Mouse (Mus musculus) mesoderm, embryonic 11.5 days (tissue): ENCODE data around the gene Hps5.

ENCODE experiments used
- DNase-seq: peaks from one replicate; pipeline ENCODE4 v3.0.0-alpha.2; 2012; ENCODE audit warnings: low read depth, low spot score

Gene Hps5

DNA sequence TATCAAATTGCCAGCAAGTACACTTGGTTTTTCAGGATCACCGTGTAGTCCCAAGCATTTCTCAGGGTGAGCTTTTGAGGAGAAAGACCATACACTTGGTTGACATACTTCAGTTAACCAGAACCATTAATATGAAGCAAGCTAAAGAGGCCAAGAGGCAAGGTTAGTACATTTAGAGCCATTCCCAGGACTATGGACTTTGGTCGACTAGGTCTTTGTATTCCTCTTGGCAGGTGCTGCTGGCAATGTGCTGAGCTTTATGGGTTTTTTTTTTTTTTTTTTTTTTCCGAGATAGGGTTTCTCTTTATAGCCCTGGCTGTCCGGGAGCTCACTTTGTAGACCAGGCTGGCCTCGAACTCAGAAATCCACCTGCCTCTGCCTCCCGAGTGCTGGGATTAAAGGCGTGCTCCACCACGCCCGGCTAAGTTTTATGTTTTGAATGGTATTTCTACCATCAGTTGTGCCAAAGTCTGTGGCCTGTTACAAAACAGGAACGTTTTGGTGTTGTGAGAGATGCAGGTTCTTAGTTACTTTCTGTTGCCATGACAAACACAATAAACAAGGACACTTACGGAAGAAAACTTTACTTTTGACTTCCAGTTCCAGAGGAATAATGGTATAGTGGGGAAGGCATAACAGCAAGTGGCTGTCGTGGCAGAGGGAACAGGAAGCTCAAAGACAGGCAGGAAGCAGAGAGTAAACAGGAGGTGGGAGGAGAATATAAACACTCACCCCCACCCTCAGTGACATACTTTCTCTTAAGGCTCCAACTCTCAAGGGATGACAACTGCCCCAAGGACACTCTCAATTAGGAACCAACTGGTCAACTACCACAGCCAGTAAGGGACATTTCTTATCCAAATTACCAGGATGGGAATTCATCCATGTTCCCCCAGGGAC, 57.1 kb downstream of the Hps5 start:
- DNase-seq, result no peak

- no peak for DNase-seq
These were observed 60.9 kb downstream of the Hps5 start for GRCm38 (mm10) chr7:46734983-46735382.

- DNase-seq, result no peak
These were observed 63.4 kb downstream of the Hps5 start, which contains the start of gene Saa4 for GRCm38 (mm10) chr7:46732458-46732857. Saa4 (minus strand) TSS chr7:46732603.

DNA sequence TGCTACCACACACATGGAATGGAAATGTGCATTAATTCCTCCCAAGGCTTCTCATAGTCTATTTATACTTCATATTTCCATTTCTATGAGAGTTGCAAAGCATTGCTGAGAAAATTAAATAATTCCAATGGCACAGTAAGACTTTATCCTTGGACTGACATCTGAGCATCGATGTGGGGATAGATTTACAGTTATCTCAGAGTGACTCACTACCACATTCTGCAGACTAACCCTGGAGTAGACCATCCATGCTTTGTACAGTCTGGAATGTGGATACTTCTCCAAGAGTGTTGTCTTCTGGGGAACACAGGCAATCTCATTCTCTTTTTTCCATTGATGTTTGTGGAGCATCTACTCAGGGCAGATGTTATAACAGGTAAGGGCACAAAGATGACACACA, 68.3 kb downstream of the Hps5 start:
- DNase-seq, result no peak

DNA sequence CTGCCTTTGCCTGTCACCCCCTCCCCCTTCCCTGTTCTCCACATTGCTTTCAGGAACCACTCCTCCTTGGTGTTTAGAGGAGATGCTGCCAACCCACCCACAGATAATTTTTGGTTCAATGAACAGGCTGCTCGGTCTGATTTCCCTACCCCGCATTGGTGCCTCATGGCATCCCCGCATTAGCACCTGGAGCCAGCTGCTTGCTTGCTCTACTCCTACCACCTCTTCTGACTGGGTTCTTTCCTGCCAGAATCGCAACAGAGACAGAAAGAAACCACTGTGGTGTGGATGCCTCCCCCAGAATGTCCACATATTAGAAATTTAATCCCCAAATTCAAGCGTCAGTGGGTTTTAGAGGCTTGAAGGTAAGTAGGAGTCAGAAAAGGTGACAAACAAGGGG, 71.5 kb downstream of the Hps5 start:
- no peak for DNase-seq

DNA sequence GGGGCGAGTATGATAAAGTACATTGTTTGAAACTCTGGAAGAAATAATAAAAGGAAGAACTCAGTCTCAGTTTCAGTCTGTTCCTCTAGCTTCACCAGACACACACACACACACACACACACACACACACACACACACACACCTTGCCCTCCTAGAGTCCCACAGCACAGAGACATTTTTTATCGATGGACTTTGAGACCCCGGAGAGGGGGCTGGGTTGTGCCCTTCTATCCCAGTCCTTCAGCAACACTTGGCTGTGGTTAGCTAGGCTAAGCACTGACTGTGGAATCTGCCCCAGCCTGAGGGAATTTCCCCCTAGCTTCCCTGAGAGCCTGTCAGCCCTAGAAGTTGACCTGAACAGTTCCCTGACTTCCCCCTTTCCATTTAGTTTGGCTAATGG, 72.0 kb downstream of the Hps5 start:
- no peak for DNase-seq

DNA sequence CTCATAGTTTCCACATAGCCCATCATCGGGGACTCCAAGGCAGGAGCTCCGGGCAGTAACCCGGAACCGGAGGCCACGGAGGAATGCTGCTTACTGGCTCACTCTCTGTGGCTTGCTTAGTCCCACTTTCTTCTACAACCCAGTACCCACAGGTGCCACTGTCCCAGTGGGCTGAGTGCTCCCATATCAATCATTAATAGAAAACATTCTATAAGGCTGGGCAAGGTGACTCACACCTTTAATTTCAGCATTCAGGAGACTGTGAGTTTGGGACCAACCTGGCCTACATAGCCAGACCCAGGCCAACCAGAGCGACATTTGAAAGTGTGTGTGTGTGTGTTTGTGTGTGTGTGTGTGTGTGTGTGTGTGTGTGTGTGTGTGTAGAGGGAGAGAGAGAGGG, 72.5 kb downstream of the Hps5 start:
- no peak for DNase-seq

- no peak for DNase-seq
These were observed 75.4 kb downstream of the Hps5 start for GRCm38 (mm10) chr7:46720460-46720859.

GRCm38 (mm10) chr7:46719526-46719925, 76.3 kb downstream of the Hps5 start:
- DNase-seq, result no peak

GRCm38 (mm10) chr7:46718591-46719270, 77.1 kb downstream of the Hps5 start:
- no peak for DNase-seq

DNA sequence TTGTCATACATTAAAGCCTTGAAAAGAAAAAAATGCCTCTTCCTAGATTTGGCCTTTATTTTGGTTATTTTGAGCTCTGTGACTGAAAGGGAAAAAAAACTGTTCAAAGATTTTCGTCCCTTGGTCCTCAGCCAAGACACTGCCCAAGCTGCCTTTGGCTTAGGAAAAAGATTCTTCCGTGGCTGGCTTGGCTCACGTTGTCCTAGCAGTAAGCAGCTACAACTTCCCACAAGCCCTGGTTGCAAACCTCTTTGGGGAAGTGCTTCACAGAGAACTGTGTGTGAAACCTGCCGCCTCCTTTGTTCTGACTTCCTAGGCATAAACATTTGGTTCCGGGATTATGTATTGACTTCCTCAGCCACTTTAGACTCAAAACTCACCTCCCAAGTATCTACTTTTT, 79.0 kb downstream of the Hps5 start:
- no peak for DNase-seq

GRCm38 (mm10) chr7:46715600-46715999, 80.3 kb downstream of the Hps5 start, which contains the start of gene Saa3:
Saa3 (minus strand) TSS chr7:46715700.
- no peak for DNase-seq

DNA sequence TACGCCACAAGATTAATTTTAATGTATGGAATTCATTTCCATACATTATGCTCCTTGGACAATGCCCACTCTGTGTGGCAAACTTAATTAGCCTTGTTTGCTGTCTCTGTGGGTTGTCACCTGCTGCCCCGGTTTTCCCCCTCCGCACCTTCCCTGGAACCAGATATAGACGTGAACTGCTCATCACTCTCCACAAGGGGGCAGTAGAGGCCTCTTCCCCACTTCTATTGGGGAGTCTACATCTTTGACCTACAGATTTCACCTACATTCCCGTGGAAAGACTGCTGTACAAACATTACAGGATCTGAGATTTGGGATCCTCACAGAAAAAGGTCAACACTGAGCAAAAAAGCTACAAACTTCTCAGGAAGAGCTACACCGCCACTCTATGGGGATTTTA, 81.3 kb downstream of the Hps5 start:
- DNase-seq, result peak; percentile 70

DNA sequence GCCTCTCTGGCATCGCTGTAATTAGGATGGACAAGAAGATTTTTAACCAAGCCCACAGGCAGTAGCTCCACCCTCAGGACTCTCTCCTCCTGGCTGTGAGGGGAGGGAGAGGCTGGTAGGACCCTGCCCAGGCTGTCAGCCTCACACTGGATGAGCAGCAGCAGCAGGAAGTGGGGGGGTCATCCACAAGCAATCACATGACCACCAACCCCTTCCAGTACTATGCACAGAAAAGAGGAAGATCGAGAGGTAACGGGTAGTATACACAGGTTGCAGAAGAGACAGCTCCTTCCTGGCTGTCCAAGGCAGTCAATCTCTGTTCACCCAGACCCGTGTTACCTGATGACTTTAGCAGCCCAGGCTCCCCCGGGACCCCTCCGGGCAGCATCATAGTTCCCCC, 83.6 kb downstream of the Hps5 start:
- no peak for DNase-seq
